Mouse (Mus musculus): ENCODE results near the gene Ddc. TPM values are rescaled to one million over a fixed set of nuclear protein-coding genes. Genes with fewer than 3 reads are reported as not detected.
A peak's percentile ranks its signal among the peaks of the same experiment; 100 is the strongest.

Ddc gene
- total RNA-seq, 2 experiments from 2014 or later = 4.5 to 5.2 TPM

- intact Hi-C loops (cut with DNase I) = no loop called here
These were observed 17.6 kb downstream of the Ddc start for GRCm38 (mm10) chr11:11880351-11880750.

GRCm38 (mm10) chr11:11879699-11880002 is 18.3 kb downstream of the Ddc start:
- intact Hi-C loops (cut with DNase I) = no loop called here
- no peak for DNase-seq (ENCODE audit: extremely low spot score in 1 of 2, low spot score in 2 of 2)

More at GRCm38 (mm10) chr11:11880351-11880750, 17.6 kb downstream of the Ddc start:
- DNase-seq (ENCODE audit: extremely low spot score in 1 of 2, low spot score in 2 of 2) = no peak

GRCm38 (mm10) chr11:11878981-11879698 is 18.8 kb downstream of the Ddc start:
- intact Hi-C loops (cut with DNase I) = no loop called here
- DNase-seq (ENCODE audit: extremely low spot score in 1 of 2, low spot score in 2 of 2) = no peak

- intact Hi-C loops (cut with DNase I) = no loop called here
- no peak for DNase-seq (ENCODE audit: extremely low spot score in 1 of 2, low spot score in 2 of 2)
These were observed 19.5 kb downstream of the Ddc start for GRCm38 (mm10) chr11:11878278-11878980.

GRCm38 (mm10) chr11:11877891-11878277 is 20.1 kb downstream of the Ddc start:
- DNase-seq (ENCODE audit: extremely low spot score in 1 of 2, low spot score in 2 of 2) = no peak
- intact Hi-C loops (cut with DNase I) = no loop called here

GRCm38 (mm10) chr11:11876366-11876765 is 21.6 kb downstream of the Ddc start:
- intact Hi-C loops (cut with DNase I) = no loop called here

GRCm38 (mm10) chr11:11875230-11875629 is 22.7 kb downstream of the Ddc start:
- no peak for DNase-seq (ENCODE audit: extremely low spot score in 1 of 2, low spot score in 2 of 2)
- intact Hi-C loops (cut with DNase I) = no loop called here

More at GRCm38 (mm10) chr11:11876366-11876765, 21.6 kb downstream of the Ddc start:
- DNase-seq (ENCODE audit: extremely low spot score in 1 of 2, low spot score in 2 of 2) = no peak

GRCm38 (mm10) chr11:11873023-11873908 is 24.7 kb downstream of the Ddc start:
- intact Hi-C loops (cut with DNase I) = no loop called here
- peak in 1 of 2 experiments; percentile 33 for DNase-seq (ENCODE audit: extremely low spot score in 1 of 2, low spot score in 2 of 2)

- intact Hi-C loops (cut with DNase I) = no loop called here
- no peak for DNase-seq (ENCODE audit: extremely low spot score in 1 of 2, low spot score in 2 of 2)
These were observed 25.7 kb downstream of the Ddc start for GRCm38 (mm10) chr11:11872140-11872795.

GRCm38 (mm10) chr11:11871197-11871813 is 26.6 kb downstream of the Ddc start:
- intact Hi-C loops (cut with DNase I) = no loop called here
- DNase-seq (ENCODE audit: extremely low spot score in 1 of 2, low spot score in 2 of 2) = no peak

- DNase-seq (ENCODE audit: extremely low spot score in 1 of 2, low spot score in 2 of 2) = no peak
- intact Hi-C loops (cut with DNase I) = no loop called here
These were observed 29.9 kb downstream of the Ddc start for GRCm38 (mm10) chr11:11867971-11868481.

GRCm38 (mm10) chr11:11866696-11867095 is 31.2 kb downstream of the Ddc start:
- intact Hi-C loops (cut with DNase I) = no loop called here
- DNase-seq (ENCODE audit: extremely low spot score in 1 of 2, low spot score in 2 of 2) = no peak

GRCm38 (mm10) chr11:11865128-11865527 is 32.8 kb downstream of the Ddc start:
- intact Hi-C loops (cut with DNase I) = no loop called here
- no peak for DNase-seq (ENCODE audit: extremely low spot score in 1 of 2, low spot score in 2 of 2)

- DNase-seq (ENCODE audit: extremely low spot score in 1 of 2, low spot score in 2 of 2) = no peak
- intact Hi-C loops (cut with DNase I) = no loop called here
These were observed 33.4 kb downstream of the Ddc start for GRCm38 (mm10) chr11:11864446-11865101.

- intact Hi-C loops (cut with DNase I) = no loop called here
- no peak for DNase-seq (ENCODE audit: extremely low spot score in 1 of 2, low spot score in 2 of 2)
These were observed 35.4 kb downstream of the Ddc start for GRCm38 (mm10) chr11:11862502-11862901.

GRCm38 (mm10) chr11:11856959-11857358 is 41.0 kb downstream of the Ddc start:
- DNase-seq (ENCODE audit: extremely low spot score in 1 of 2, low spot score in 2 of 2) = no peak
- intact Hi-C loops (cut with DNase I) = no loop called here

- peak; percentile 16 to 52 for DNase-seq (ENCODE audit: extremely low spot score in 1 of 2, low spot score in 2 of 2)
- intact Hi-C loops (cut with DNase I) = no loop called here
These were observed 42.2 kb downstream of the Ddc start for GRCm38 (mm10) chr11:11855685-11856131.
